Mouse (Mus musculus): ENCODE data around the gene Slc16a4. TPM values are rescaled to one million over a fixed set of nuclear protein-coding genes. Genes with fewer than 3 reads are reported as not detected.
"Not testable (repeated sequence)": the region's sequence is repeated elsewhere in the genome, so short reads cannot be mapped to it uniquely, and the experiment has no call there.

Slc16a4 gene
- polyA plus RNA-seq, 1 experiment from 2014 or later = 3.6 TPM

DNA sequence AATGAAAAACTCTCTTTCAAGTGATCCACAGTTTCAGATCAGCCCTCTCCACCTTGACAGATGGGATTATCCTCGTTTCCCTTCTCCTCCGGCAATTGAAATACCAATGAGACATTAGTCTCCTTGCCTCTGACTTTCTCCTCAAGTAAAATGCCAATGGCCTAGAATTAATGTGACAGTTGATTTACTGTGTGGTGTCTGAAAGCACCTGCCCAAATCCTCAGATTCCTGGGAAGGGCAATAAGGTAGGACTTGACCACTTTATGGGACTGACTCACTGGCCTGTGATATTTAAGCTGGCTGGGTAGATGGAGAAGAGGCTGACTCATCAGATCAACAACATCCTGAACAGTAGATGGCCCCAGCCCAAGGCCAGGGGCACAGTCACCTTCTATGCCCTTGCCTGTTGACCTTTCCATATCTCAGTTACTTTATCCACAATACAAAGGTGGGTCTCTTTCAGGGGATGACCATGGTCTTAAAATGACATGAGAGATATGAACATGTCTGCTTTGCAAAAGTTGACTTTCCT, 24.1 kb upstream of the Slc16a4 start:
- H3K27ac ChIP-seq = no peak overlapping the region
- H3K9me3 ChIP-seq = no peaks in the 10 kb centered on the region
- 81% methylated on average over 2 of the region's 2 CpGs for WGBS
- no peak for ATAC-seq (ENCODE audit: low FRiP score)
- no peak overlapping the region for H3K9ac ChIP-seq
- no peak overlapping the region for H3K4me2 ChIP-seq
- no peaks in the 10 kb centered on the region for H3K36me3 ChIP-seq (replicated peaks)
- H3K4me3 ChIP-seq (replicated peaks) = no peak overlapping the region
- H3K27me3 ChIP-seq = no peaks in the 10 kb centered on the region
- H3K4me1 ChIP-seq = peaks cover under 1% of the 10 kb centered on the region; the same call in 1 of the 2 replicates

DNA sequence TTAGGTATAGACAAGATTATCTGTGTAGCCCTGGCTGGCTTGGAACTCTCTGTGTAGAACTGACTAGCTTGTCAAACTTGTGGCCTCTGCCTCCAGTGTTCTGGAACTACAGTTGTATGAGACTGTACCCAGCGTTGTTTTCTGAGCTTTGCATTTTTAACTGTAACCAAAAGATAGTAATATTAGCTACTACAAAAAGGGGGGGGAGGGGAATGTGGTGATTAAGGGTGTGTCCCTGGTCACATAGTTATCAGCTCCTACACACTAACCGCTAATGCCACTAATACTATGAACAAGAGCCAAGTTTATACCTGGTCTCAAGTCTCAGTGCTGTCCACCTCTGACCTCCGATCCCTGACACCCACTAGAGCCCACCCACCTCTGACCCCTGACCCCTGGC, 18.6 kb upstream of the Slc16a4 start:
- no peak overlapping the region for H3K4me2 ChIP-seq
- 88% methylated on average over 3 of the region's 3 CpGs for WGBS
- ATAC-seq (ENCODE audit: low FRiP score) = no peak

DNA sequence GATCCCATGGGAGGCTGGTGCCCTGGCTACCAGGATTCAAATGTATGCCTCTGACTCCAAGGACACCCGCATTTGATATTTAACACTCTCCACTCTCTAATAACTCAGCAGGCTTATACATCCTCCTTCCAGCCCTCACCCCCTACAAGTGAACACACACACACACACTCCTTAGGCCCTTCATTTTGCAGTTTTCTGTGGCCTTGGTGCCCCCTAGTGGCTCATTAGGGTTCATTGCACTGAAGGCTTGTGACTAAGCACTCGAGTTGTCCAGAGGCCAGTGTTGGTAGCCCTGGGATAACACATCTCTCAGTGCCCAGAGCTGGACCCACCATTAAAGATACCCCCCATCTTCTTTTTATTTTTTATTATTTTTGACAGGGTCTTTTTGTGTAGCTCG, 17.2 kb upstream of the Slc16a4 start:
- 14% methylated on average over 3 of the region's 3 CpGs for WGBS
- Histone ChIP-seq H3K27me3 (no peaks in the 10 kb centered on the region; the same call in 1 of the 2 replicates), H3K9ac (no peak overlapping the region), H3K4me2 (no peak overlapping the region), H3K4me1 (peaks cover 4% of the 10 kb centered on the region), H3K27ac (no peak overlapping the region), H3K36me3 (replicated peaks) (no peaks in the 10 kb centered on the region), H3K9me3 (no peaks in the 10 kb centered on the region), H3K4me3 (replicated peaks) (no peak overlapping the region)
- ATAC-seq (ENCODE audit: low FRiP score) = peak; percentile 42; the same call in 1 of the 2 replicates

More for the DNA sequence above, 18.6 kb upstream of the Slc16a4 start:
- Histone ChIP-seq H3K9ac (no peak overlapping the region), H3K9me3 (no peaks in the 10 kb centered on the region), H3K4me1 (no peaks in the 10 kb centered on the region), H3K27me3 (no peaks in the 10 kb centered on the region; the same call in 1 of the 2 replicates), H3K4me3 (replicated peaks) (no peak overlapping the region), H3K36me3 (replicated peaks) (no peaks in the 10 kb centered on the region), H3K27ac (no peak overlapping the region)

DNA sequence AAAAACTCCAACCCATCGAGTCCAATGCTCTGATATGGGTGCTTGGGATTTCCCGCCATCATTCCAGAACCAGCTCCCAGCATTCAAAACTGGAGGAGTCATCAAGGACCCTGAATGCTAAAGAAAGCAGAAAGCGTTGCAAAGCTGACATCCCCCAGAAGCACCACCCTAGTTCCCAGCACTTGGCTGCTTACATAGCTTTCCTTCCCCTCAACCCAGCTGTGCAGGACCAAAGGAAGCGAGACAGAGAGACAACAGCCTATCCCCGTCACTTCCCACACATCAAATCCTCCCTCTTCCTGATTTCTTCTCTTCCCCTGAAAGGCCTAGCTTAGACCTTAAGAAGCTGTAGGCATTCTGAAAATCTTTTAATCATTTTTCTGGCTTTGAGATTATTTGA, 15.7 kb upstream of the Slc16a4 start:
- no peak overlapping the region for H3K4me3 ChIP-seq (replicated peaks)
- H3K9ac ChIP-seq = no peak overlapping the region
- no peaks in the 10 kb centered on the region for H3K36me3 ChIP-seq (replicated peaks)
- H3K27me3 ChIP-seq = no peaks in the 10 kb centered on the region; the same call in 1 of the 2 replicates
- 74% methylated on average over 5 of the region's 5 CpGs for WGBS
- peaks cover 14% of the 10 kb centered on the region for H3K4me1 ChIP-seq
- no peak overlapping the region for H3K27ac ChIP-seq
- ATAC-seq (ENCODE audit: low FRiP score) = no peak
- H3K9me3 ChIP-seq = no peaks in the 10 kb centered on the region
- H3K4me2 ChIP-seq = no peak overlapping the region

DNA sequence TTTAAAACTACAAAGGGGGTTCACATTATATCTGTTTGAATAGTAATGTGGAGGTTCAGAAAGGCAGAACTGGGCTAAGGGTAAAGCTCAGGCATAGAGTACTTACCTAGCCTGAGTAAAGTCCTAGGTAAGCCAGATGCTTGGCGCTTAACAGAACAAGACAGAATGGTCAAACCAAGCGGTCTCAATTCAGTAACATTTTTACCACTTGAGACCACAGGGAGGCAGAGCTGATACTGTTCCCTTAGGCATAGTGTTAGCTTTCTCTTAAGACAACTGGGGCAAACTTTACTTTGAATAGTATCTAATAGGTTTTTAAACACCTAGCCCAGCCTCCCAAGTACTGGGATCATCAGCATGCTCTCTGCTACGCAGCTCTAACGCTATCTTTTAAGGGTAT, 15.0 kb upstream of the Slc16a4 start:
- Histone ChIP-seq H3K36me3 (replicated peaks) (no peaks in the 10 kb centered on the region), H3K9ac (no peak overlapping the region), H3K4me3 (replicated peaks) (no peak overlapping the region), H3K4me1 (peaks cover 16% of the 10 kb centered on the region), H3K9me3 (no peaks in the 10 kb centered on the region), H3K27ac (no peak overlapping the region), H3K27me3 (no peaks in the 10 kb centered on the region; the same call in 1 of the 2 replicates), H3K4me2 (no peak overlapping the region)
- ATAC-seq (ENCODE audit: low FRiP score) = no peak
- 54% methylated on average over 4 of the region's 4 CpGs for WGBS

DNA sequence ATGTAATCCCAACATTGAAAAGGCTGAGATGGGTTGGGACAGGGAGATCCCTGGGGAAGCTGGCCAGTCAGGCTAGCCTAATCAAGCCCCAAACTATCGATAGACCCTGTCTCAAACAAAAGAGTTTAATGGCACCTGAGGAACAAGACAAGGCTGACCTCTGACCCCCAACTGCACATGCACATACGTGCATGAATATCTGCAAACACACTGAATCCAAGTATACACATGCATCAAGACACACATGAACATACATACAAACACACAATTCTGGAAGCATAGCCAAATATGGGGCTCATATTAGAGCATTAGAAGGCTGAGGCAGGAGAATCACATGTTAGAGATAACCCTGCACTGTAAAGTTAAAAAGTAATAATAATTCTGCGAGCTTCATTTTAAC, 14.4 kb upstream of the Slc16a4 start:
- Histone ChIP-seq H3K27me3 (no peaks in the 10 kb centered on the region; the same call in 1 of the 2 replicates), H3K27ac (no peak overlapping the region), H3K36me3 (replicated peaks) (no peaks in the 10 kb centered on the region), H3K9me3 (no peaks in the 10 kb centered on the region), H3K4me3 (replicated peaks) (no peak overlapping the region), H3K4me1 (peaks cover 16% of the 10 kb centered on the region), H3K4me2 (no peak overlapping the region), H3K9ac (no peak overlapping the region)
- WGBS = 92% methylated on average over 3 of the region's 3 CpGs
- no peak for ATAC-seq (ENCODE audit: low FRiP score)

DNA sequence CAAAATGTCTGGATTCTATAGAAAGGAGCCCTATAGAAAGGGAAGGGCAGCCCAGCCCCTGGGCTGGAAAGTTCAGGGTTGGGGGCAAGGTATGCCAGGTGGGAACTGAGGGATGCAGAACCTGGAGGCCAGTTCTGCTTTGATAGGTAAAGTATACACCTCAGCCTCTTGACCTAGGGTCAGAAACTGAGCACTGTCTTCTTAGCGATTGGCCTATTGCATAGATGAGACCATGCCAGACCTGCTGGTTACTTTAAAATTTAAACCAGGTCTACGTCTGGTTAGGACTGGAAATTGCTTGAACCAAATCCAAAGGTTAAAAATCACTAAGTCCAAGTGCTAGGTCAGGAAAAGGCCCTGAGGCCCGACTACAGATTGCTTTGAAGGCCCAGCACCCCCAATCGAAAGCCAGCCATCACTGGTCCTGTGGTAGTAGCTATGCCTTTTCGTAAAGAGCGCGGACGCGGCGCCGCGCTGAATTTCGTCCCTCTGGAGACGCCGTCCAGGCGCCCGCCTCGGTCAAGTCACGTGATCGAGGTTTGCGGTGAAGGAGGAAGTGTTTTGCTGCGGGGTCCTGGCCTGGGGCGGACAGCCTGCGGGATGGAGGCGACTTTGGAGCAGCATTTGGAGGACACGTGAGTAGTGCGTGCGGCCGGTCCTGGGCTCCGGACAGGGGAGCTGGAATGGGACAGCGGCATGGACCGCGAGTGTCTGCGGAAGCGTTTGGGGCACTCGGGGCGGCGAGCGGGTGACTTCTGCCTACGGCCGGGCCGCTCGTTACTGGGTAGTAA, 12.4 kb upstream of the Slc16a4 start, which contains the start of gene Lamtor5:
Lamtor5 (plus strand) TSS at position 380 of the 791 bp plus-strand sequence.
- Histone ChIP-seq H3K4me2 (peak within 1 kb of the TSS; percentile 69), H3K27ac (no peak within 1 kb of the TSS), H3K36me3 (replicated peaks) (peaks cover 10% of the 10 kb centered on the region), H3K9ac (peak within 1 kb of the TSS; percentile 70), H3K4me1 (peaks cover 16% of the 10 kb centered on the region), H3K9me3 (no peaks in the 10 kb centered on the region), H3K4me3 (replicated peaks) (peak within 1 kb of the TSS; percentile 87), H3K27me3 (no peaks in the 10 kb centered on the region; the same call in 1 of the 2 replicates)
- 4% methylated on average over 43 of the region's 43 CpGs for WGBS
- ATAC-seq (ENCODE audit: low FRiP score) = peak; percentile 93

DNA sequence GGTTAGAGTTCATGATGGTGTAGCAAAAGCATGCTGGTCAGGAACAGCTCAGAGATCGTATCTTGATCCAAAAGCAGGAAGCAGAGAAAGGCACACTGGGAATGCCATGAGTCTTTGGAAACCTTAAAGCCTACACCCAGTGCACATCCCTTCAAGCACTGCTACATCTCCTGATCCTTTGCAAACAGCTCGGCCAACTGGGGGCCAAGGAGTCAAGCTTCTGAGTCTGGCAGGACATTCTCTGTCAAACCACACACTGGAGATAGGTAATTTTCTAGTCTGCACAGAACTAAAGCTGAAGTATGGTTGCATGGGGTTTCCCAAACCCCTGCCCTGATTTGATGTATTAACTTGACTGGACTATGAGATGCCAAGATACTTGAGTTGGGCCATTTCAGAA, 4.9 kb upstream of the Slc16a4 start:
- no peak overlapping the region for H3K27ac ChIP-seq
- H3K9ac ChIP-seq = no peak overlapping the region
- no peak overlapping the region for H3K4me2 ChIP-seq
- no peaks in the 10 kb centered on the region for H3K27me3 ChIP-seq
- WGBS = 82% methylated on average over 2 of the region's 2 CpGs
- H3K36me3 ChIP-seq (replicated peaks) = peaks cover 13% of the 10 kb centered on the region
- H3K4me1 ChIP-seq = no peaks in the 10 kb centered on the region
- no peak for ATAC-seq (ENCODE audit: low FRiP score)
- H3K9me3 ChIP-seq = no peaks in the 10 kb centered on the region
- no peak overlapping the region for H3K4me3 ChIP-seq (replicated peaks)

DNA sequence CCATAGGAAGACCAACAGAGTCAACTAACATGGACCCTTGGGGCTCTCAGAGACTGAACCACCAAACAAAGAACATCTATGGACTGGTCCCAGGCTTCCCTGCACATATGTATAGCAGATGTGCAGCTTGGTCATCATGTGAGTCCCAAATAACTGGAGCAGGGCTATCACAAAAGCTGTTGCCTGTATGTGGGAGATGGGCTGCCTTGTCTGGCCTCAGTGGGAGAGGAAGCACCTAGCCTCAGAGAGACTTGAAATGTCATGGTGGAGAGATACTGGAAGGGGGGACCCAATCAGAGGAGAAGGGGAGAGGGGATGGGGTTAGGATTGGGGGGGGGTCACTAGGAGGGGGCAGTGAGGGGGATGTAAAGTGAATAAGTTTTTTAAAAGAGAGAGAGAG, 3.7 kb upstream of the Slc16a4 start:
- H3K27ac ChIP-seq = no peak overlapping the region
- H3K4me3 ChIP-seq (replicated peaks) = no peak overlapping the region
- no peaks in the 10 kb centered on the region for H3K9me3 ChIP-seq
- no peak for ATAC-seq (ENCODE audit: low FRiP score)
- no peak overlapping the region for H3K4me2 ChIP-seq
- H3K36me3 ChIP-seq (replicated peaks) = peaks cover 9% of the 10 kb centered on the region
- no peak overlapping the region for H3K9ac ChIP-seq
- no peaks in the 10 kb centered on the region for H3K4me1 ChIP-seq
- no peaks in the 10 kb centered on the region for H3K27me3 ChIP-seq

DNA sequence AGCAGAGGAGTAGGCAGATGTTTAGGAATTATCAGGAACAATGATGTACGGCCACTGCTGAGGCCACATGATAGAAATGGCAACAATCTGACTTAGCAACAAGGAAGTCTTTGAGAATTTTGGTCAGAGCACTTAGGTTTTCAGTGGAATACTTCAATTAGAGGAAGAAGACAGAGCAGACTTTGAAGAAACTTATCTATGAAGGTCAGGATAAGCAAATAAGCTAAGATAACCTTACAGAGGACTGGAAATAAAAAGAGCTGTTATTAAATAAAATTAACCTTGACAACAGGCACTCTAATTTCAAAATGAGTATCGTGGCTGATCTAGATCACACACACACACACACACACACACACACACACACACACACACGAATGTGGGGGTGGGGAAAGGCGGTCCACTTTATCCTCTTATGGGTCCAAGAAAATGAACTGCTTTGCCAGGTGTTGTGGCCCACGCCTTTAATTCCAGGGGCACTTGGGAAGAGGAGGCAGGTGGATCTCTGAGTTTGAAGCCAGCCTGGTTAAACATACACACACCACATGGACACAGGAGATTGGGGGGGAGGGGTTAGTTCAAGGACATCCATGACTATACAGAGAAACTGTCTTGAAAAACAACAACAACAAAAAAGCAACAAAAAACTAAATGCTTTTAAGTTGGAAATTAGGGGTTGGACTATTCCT, 4.8 kb downstream of the Slc16a4 start:
- WGBS = 94% methylated on average over 5 of the region's 5 CpGs
- Histone ChIP-seq H3K9ac (no peak overlapping the region), H3K27me3 (no peaks in the 10 kb centered on the region), H3K36me3 (replicated peaks) (no peaks in the 10 kb centered on the region; the same call in 1 of the 2 replicates), H3K27ac (no peak overlapping the region), H3K4me2 (no peak overlapping the region), H3K4me3 (replicated peaks) (no peak overlapping the region), H3K4me1 (no peaks in the 10 kb centered on the region), H3K9me3 (no peaks in the 10 kb centered on the region)
- no peak for ATAC-seq (ENCODE audit: low FRiP score)

DNA sequence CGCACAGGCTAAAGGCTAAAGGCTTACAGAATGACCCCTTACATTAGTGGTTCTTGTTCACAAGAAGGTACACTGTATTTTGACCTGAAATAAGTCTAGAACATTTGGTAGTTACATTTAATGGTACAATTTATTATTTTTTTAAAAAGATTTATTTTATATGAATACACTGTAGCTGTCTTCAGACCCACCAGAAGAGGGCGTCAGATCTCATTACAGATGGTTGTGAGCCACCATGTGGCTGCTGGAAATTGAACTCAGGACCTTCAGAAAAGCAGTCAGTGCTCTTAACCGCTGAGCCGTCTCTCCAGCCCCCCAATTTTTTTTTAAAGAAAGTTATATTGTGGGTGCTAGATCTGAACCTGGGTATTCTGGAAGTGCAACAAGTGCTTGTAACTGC, 5.9 kb downstream of the Slc16a4 start:
- 71% methylated on average over 4 of the region's 4 CpGs for WGBS
- ATAC-seq (ENCODE audit: low FRiP score) = not testable (repeated sequence)

DNA sequence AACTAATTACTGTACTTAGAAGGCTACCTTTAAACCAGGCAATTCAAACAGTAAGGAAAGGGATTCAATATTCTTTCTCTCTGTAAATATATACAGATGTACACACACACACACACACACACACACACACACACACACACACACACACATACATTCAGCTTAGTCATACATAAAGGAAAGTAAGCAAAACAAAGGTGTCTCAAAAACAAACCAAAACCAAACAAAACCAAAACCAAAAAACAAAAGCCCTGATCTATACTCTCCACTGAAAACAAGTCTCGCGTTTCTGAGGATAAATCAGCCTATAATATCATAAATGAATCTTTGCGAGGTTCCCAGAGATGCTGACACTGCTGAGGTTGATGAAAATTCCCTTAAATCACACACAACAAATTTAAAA, 26.3 kb downstream of the Slc16a4 start:
- no peak for ATAC-seq (ENCODE audit: low FRiP score)
- H3K4me2 ChIP-seq = no peak overlapping the region
- 93% methylated on average over 3 of the region's 3 CpGs for WGBS
- no peaks in the 10 kb centered on the region for H3K27me3 ChIP-seq
- no peak overlapping the region for H3K9ac ChIP-seq
- H3K9me3 ChIP-seq = no peaks in the 10 kb centered on the region
- no peak overlapping the region for H3K27ac ChIP-seq
- no peak overlapping the region for H3K4me3 ChIP-seq (replicated peaks)
- peaks cover 8% of the 10 kb centered on the region for H3K4me1 ChIP-seq
- peaks cover 4% of the 10 kb centered on the region for H3K36me3 ChIP-seq (replicated peaks)

More for the DNA sequence above, 5.9 kb downstream of the Slc16a4 start:
- H3K4me3 ChIP-seq (replicated peaks); H3K27me3 ChIP-seq; H3K27ac ChIP-seq; H3K36me3 ChIP-seq (replicated peaks); H3K9ac ChIP-seq; H3K4me1 ChIP-seq; H3K4me2 ChIP-seq; H3K9me3 ChIP-seq: not testable (repeated sequence)
